Mouse (Mus musculus): ENCODE measurements at regions not wholly inside any gene's neighbourhood (a gene's known extent, or its start where the extent isn't known, plus 50 kb on each side); places are given as distances from the start of the nearest gene placed in this dataset.

DNA sequence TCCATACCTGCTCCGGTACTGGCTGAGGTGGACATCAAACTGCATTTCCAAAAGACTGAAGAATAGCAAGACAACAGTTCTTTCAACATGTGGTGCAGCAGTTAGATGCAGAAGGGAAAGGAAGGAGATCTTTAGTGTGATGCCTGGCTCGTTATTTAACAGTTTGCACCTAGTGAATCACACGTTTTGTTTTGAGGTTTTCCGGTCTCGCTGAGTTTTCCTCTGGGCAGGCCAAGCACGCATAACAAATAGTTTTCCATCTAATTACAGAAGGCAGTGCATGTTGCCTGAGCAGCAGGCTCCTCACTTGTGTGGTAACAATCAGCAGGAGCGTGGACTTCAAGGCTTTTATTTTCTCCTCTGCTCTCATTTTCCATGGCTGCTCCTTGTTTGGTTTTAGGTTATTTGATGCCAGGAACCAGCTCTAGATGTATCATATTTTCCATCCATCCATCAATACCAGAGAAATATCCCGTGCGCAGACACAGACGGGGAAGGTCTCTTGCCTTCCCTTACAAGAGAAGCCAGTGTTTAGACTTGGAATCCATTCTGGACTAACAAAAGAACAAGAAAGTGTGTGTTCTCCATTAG is 199.6 kb upstream of the Ccdc122 start:
- TF ChIP-seq CTCF (IDR thresholded peaks at IDR 0.05; ENCODE audit: low read depth): no peak
- TF ChIP-seq EP300 (IDR thresholded peaks at IDR 0.05; ENCODE audit: low read depth): no peak

Data from liver, embryonic 14.5 days (tissue).